Mouse (Mus musculus): ENCODE results near the gene Nab1. TPM values are rescaled to one million over a fixed set of nuclear protein-coding genes. Genes with fewer than 3 reads are reported as not detected.

Nab1 gene
- polyA plus RNA-seq, 1 experiment: 6.5 TPM

- Histone ChIP-seq H3K4me1 (ENCODE audit: control insufficient read depth, insufficient read depth, insufficient read length, low read length) (no peaks in the 10 kb centered on the region), H3K36me3 (ENCODE audit: control insufficient read depth, insufficient read depth, low read length) (peaks cover 24% of the 10 kb centered on the region), H3K27me3 (ENCODE audit: control insufficient read depth, insufficient read depth, low read length) (no peaks in the 10 kb centered on the region), H3K4me3 (ENCODE audit: low read depth, low read length) (no peak overlapping the region), H3K27ac (ENCODE audit: insufficient read depth, low read depth, low read length) (no peak overlapping the region)
- 53% methylated on average over 7 of the region's 7 CpGs for WGBS
- TF ChIP-seq CTCF (IDR thresholded peaks at IDR 0.05; ENCODE audit: extremely low read depth, insufficient read length, insufficient replicate concordance, low read depth, low read length) (no peak), POLR2A (IDR thresholded peaks at IDR 0.05; ENCODE audit: low read depth, low read length) (no peak)
Measured at GRCm38 (mm10) chr1:52456571-52456970, 43.9 kb downstream of the Nab1 start.

- WGBS: 85% methylated on average over 3 of the region's 3 CpGs
- no peaks in the 10 kb centered on the region for H3K27me3 ChIP-seq (ENCODE audit: control insufficient read depth, insufficient read depth, low read length)
- H3K4me3 ChIP-seq (ENCODE audit: low read depth, low read length): no peak overlapping the region
- TF ChIP-seq CTCF (IDR thresholded peaks at IDR 0.05; ENCODE audit: extremely low read depth, insufficient read length, insufficient replicate concordance, low read depth, low read length) (no peak), POLR2A (IDR thresholded peaks at IDR 0.05; ENCODE audit: low read depth, low read length) (no peak)
- H3K27ac ChIP-seq (ENCODE audit: insufficient read depth, low read depth, low read length): no peak overlapping the region
- no peaks in the 10 kb centered on the region for H3K4me1 ChIP-seq (ENCODE audit: control insufficient read depth, insufficient read depth, insufficient read length, low read length)
- peaks cover 15% of the 10 kb centered on the region for H3K36me3 ChIP-seq (ENCODE audit: control insufficient read depth, insufficient read depth, low read length)
Measured at GRCm38 (mm10) chr1:52454509-52455001, 45.9 kb downstream of the Nab1 start.

GRCm38 (mm10) chr1:52451360-52451759 is 49.1 kb downstream of the Nab1 start:
- 69% methylated on average over 1 of the region's 1 CpGs for WGBS
- 0 out of 2 replicates have a peak, but pooled peaks cover 2% of the 10 kb centered on the region for H3K36me3 ChIP-seq (ENCODE audit: control insufficient read depth, insufficient read depth, low read length)
- H3K27ac ChIP-seq (ENCODE audit: insufficient read depth, low read depth, low read length): no peak overlapping the region
- no peak overlapping the region for H3K4me3 ChIP-seq (ENCODE audit: low read depth, low read length)
- no peaks in the 10 kb centered on the region for H3K4me1 ChIP-seq (ENCODE audit: control insufficient read depth, insufficient read depth, insufficient read length, low read length)
- no peak for TF ChIP-seq POLR2A (IDR thresholded peaks at IDR 0.05; ENCODE audit: low read depth, low read length)
- TF ChIP-seq CTCF (IDR thresholded peaks at IDR 0.05; ENCODE audit: extremely low read depth, insufficient read length, insufficient replicate concordance, low read depth, low read length): no peak
- H3K27me3 ChIP-seq (ENCODE audit: control insufficient read depth, insufficient read depth, low read length): no peaks in the 10 kb centered on the region

- Histone ChIP-seq H3K27ac (ENCODE audit: insufficient read depth, low read depth, low read length) (no peak overlapping the region), H3K4me3 (ENCODE audit: low read depth, low read length) (no peak overlapping the region), H3K27me3 (ENCODE audit: control insufficient read depth, insufficient read depth, low read length) (no peaks in the 10 kb centered on the region; the same call in 1 of the 2 replicates), H3K36me3 (ENCODE audit: control insufficient read depth, insufficient read depth, low read length) (no peaks in the 10 kb centered on the region), H3K4me1 (ENCODE audit: control insufficient read depth, insufficient read depth, insufficient read length, low read length) (no peaks in the 10 kb centered on the region)
- TF ChIP-seq CTCF (IDR thresholded peaks at IDR 0.05; ENCODE audit: extremely low read depth, insufficient read length, insufficient replicate concordance, low read depth, low read length) (no peak), POLR2A (IDR thresholded peaks at IDR 0.05; ENCODE audit: low read depth, low read length) (no peak)
- 45% methylated on average over 6 of the region's 6 CpGs for WGBS
Measured at GRCm38 (mm10) chr1:52435856-52436255, 64.6 kb downstream of the Nab1 start.

- no peak overlapping the region for H3K4me3 ChIP-seq (ENCODE audit: low read depth, low read length)
- no peaks in the 10 kb centered on the region for H3K36me3 ChIP-seq (ENCODE audit: control insufficient read depth, insufficient read depth, low read length)
- WGBS: 54% methylated on average over 4 of the region's 4 CpGs
- no peaks in the 10 kb centered on the region; the same call in 1 of the 2 replicates for H3K27me3 ChIP-seq (ENCODE audit: control insufficient read depth, insufficient read depth, low read length)
- TF ChIP-seq CTCF (IDR thresholded peaks at IDR 0.05; ENCODE audit: extremely low read depth, insufficient read length, insufficient replicate concordance, low read depth, low read length) (no peak), POLR2A (IDR thresholded peaks at IDR 0.05; ENCODE audit: low read depth, low read length) (no peak)
- H3K4me1 ChIP-seq (ENCODE audit: control insufficient read depth, insufficient read depth, insufficient read length, low read length): no peaks in the 10 kb centered on the region
- no peak overlapping the region for H3K27ac ChIP-seq (ENCODE audit: insufficient read depth, low read depth, low read length)
Measured at GRCm38 (mm10) chr1:52434085-52434484, 66.4 kb downstream of the Nab1 start.

- no peaks in the 10 kb centered on the region for H3K36me3 ChIP-seq (ENCODE audit: control insufficient read depth, insufficient read depth, low read length)
- TF ChIP-seq POLR2A (IDR thresholded peaks at IDR 0.05; ENCODE audit: low read depth, low read length) (no peak), CTCF (IDR thresholded peaks at IDR 0.05; ENCODE audit: extremely low read depth, insufficient read length, insufficient replicate concordance, low read depth, low read length) (no peak)
- no peaks in the 10 kb centered on the region; the same call in 1 of the 2 replicates for H3K27me3 ChIP-seq (ENCODE audit: control insufficient read depth, insufficient read depth, low read length)
- 86% methylated on average over 8 of the region's 8 CpGs for WGBS
- no peak overlapping the region for H3K4me3 ChIP-seq (ENCODE audit: low read depth, low read length)
- no peaks in the 10 kb centered on the region for H3K4me1 ChIP-seq (ENCODE audit: control insufficient read depth, insufficient read depth, insufficient read length, low read length)
- no peak overlapping the region for H3K27ac ChIP-seq (ENCODE audit: insufficient read depth, low read depth, low read length)
Measured at GRCm38 (mm10) chr1:52431806-52432205, 68.7 kb downstream of the Nab1 start.

- Histone ChIP-seq H3K4me3 (ENCODE audit: low read depth, low read length) (no peak overlapping the region), H3K27me3 (ENCODE audit: control insufficient read depth, insufficient read depth, low read length) (no peaks in the 10 kb centered on the region; the same call in 1 of the 2 replicates), H3K36me3 (ENCODE audit: control insufficient read depth, insufficient read depth, low read length) (no peaks in the 10 kb centered on the region), H3K4me1 (ENCODE audit: control insufficient read depth, insufficient read depth, insufficient read length, low read length) (no peaks in the 10 kb centered on the region), H3K27ac (ENCODE audit: insufficient read depth, low read depth, low read length) (no peak overlapping the region)
- WGBS: 73% methylated on average over 2 of the region's 2 CpGs
- TF ChIP-seq POLR2A (IDR thresholded peaks at IDR 0.05; ENCODE audit: low read depth, low read length): no peak
- no peak for TF ChIP-seq CTCF (IDR thresholded peaks at IDR 0.05; ENCODE audit: extremely low read depth, insufficient read length, insufficient replicate concordance, low read depth, low read length)
Measured at GRCm38 (mm10) chr1:52430606-52431005, 69.9 kb downstream of the Nab1 start.
